ENCODE assay signal across 10 mouse cellular contexts in genomic region chr1:25033155-25034095, GRCm38 (mm10).
DNase-seq lines count a peak whose midpoint lies in the region; ATAC-seq and TF ChIP-seq lines count a peak whose summit lies in the region.
"Had no signal": no experiment of that assay in that cellular context is flagged by ENCODE, and none has a peak within 500 bp of the region (broad histone marks: within the 10 kb centered on the region; RNA-seq: fewer than 3 reads in every experiment).

No protein-coding gene starts in this region.

- H3K9ac ChIP-seq in neural tube, embryonic 11.5 days (ENCODE audit: low read length) = no peak overlapping the region
- H3K9ac ChIP-seq in forebrain, embryonic 15.5 days (replicated peaks) = no peak overlapping the region
- H3K9ac ChIP-seq in lung, postnatal 0 days (replicated peaks; ENCODE audit: low read depth) = no peak overlapping the region
- H3K9ac ChIP-seq: liver, postnatal 0 days had no signal

- ATAC-seq in neural tube, embryonic 11.5 days (ENCODE audit: insufficient read depth, low FRiP score, low TSS enrichment) = peak; percentile 88
- peak; percentile 96 for ATAC-seq in forebrain, embryonic 15.5 days (replicated peaks)
- ATAC-seq in megakaryocyte, adult 5-6 weeks (ENCODE audit: poor library complexity, severe bottlenecking) = no peak
- ATAC-seq in lung, postnatal 0 days = no peak
- ATAC-seq: liver, postnatal 0 days had no signal

- H3K27me3 ChIP-seq in neural tube, embryonic 11.5 days (ENCODE audit: control insufficient read depth, insufficient read depth, low read length) = no peaks in the 10 kb centered on the region
- no peaks in the 10 kb centered on the region for H3K27me3 ChIP-seq in forebrain, embryonic 15.5 days
- H3K27me3 ChIP-seq in lung, postnatal 0 days (replicated peaks; ENCODE audit: insufficient read depth, low read length) = no peaks in the 10 kb centered on the region

- H3K4me2 ChIP-seq in neural tube, embryonic 11.5 days (ENCODE audit: low read depth) = no peak overlapping the region
- H3K4me2 ChIP-seq in forebrain, embryonic 15.5 days (replicated peaks) = peak overlapping the region; percentile 19; the same call in 1 of the 2 replicates
- H3K4me2 ChIP-seq in lung, postnatal 0 days (replicated peaks; ENCODE audit: low read depth, low read length) = no peak overlapping the region

- peak; percentile 33 for DNase-seq in neural tube, embryonic 11.5 days (ENCODE audit: low spot score)
- DNase-seq in neural tube, embryonic 10.5 days (ENCODE audit: extremely low spot score, low spot score) = no peak
- DNase-seq in left cerebral cortex, postnatal 25 days (ENCODE audit: low spot score in 2 of 2) = peak; percentile 59 to 75
- DNase-seq in right cerebral cortex, postnatal 25 days = peak; percentile 13
- DNase-seq in kidney, postnatal 10 days = no peak
- DNase-seq in lung, postnatal 0 days (ENCODE audit: low spot score) = no peak
- DNase-seq: kidney, adult 2 months; liver, postnatal 0 days had no signal

- TF ChIP-seq EP300 in lung, postnatal 0 days (IDR thresholded peaks at IDR 0.05) = no peak

- no peak for TF ChIP-seq CTCF in lung, postnatal 0 days (IDR thresholded peaks at IDR 0.05)

- H3K27ac ChIP-seq in neural tube, embryonic 11.5 days (ENCODE audit: low read depth, low read length) = no peak overlapping the region
- peak overlapping the region; percentile 33 for H3K27ac ChIP-seq in forebrain, embryonic 15.5 days (replicated peaks)
- no peak overlapping the region for H3K27ac ChIP-seq in lung, postnatal 0 days (ENCODE audit: low read length)

- H3K4me3 ChIP-seq in neural tube, embryonic 11.5 days (ENCODE audit: low read depth, low read length) = no peak overlapping the region
- no peak overlapping the region for H3K4me3 ChIP-seq in forebrain, embryonic 15.5 days
- H3K4me3 ChIP-seq in lung, postnatal 0 days (ENCODE audit: low read depth, low read length) = no peak overlapping the region

- no peaks in the 10 kb centered on the region for H3K9me3 ChIP-seq in neural tube, embryonic 11.5 days (ENCODE audit: control insufficient read depth, low read length)
- H3K9me3 ChIP-seq in forebrain, embryonic 15.5 days = no peaks in the 10 kb centered on the region
- no peaks in the 10 kb centered on the region for H3K9me3 ChIP-seq in lung, postnatal 0 days (ENCODE audit: low read length)

- no peaks in the 10 kb centered on the region for H3K36me3 ChIP-seq in neural tube, embryonic 11.5 days (ENCODE audit: control insufficient read depth, insufficient read depth, low read length)
- no peaks in the 10 kb centered on the region for H3K36me3 ChIP-seq in forebrain, embryonic 15.5 days
- H3K36me3 ChIP-seq in lung, postnatal 0 days (ENCODE audit: insufficient read depth, low read length) = no peaks in the 10 kb centered on the region

- peaks cover 3% of the 10 kb centered on the region; the same call in 1 of the 2 replicates for H3K4me1 ChIP-seq in neural tube, embryonic 11.5 days (ENCODE audit: control insufficient read depth, insufficient read depth, low read length)
- peaks cover 9% of the 10 kb centered on the region for H3K4me1 ChIP-seq in forebrain, embryonic 15.5 days
- H3K4me1 ChIP-seq in lung, postnatal 0 days (ENCODE audit: insufficient read depth, low read depth, low read length) = no peaks in the 10 kb centered on the region

- intact Hi-C loops in left cerebral cortex, postnatal 25 days (cut with DNase I) = no loop called here

- WGBS in neural tube, embryonic 11.5 days = 56% methylated on average over 8 of the region's 8 CpGs
- WGBS in forebrain, embryonic 15.5 days = 35% methylated on average over 8 of the region's 8 CpGs
- whole genome bisulfite sequencing in lung, postnatal 0 days = 56% methylated on average over 8 of the region's 8 CpGs

Comparison
In these comparisons a context has a peak if more than half of its experiments do, and no peak if none do; other contexts are left out.
1. DNase-seq: peak in neural tube, embryonic 11.5 days (single experiment), left cerebral cortex, postnatal 25 days (2 of 2) and right cerebral cortex, postnatal 25 days (single experiment); none in neural tube, embryonic 10.5 days (single experiment), kidney, postnatal 10 days (single experiment) and lung, postnatal 0 days (single experiment).
2. ATAC-seq: peak in neural tube, embryonic 11.5 days (single experiment) and forebrain, embryonic 15.5 days (single experiment); none in megakaryocyte, adult 5-6 weeks (single experiment) and lung, postnatal 0 days (single experiment).